Mouse (Mus musculus): ENCODE measurements around the gene Rasa3.

- no peak for TF ChIP-seq CTCF (conservative IDR thresholded peaks at IDR 0.05; ENCODE audit: low read length)
- no peak for TF ChIP-seq POU5F1 (IDR thresholded peaks at IDR 0.05; ENCODE audit: borderline replicate concordance, low read length)
Observed at GRCm38 (mm10) chr8:13649154-13649515, 28.3 kb downstream of the Rasa3 start.
